8 mouse cellular contexts compared by ENCODE assay signal in the genomic region with DNA sequence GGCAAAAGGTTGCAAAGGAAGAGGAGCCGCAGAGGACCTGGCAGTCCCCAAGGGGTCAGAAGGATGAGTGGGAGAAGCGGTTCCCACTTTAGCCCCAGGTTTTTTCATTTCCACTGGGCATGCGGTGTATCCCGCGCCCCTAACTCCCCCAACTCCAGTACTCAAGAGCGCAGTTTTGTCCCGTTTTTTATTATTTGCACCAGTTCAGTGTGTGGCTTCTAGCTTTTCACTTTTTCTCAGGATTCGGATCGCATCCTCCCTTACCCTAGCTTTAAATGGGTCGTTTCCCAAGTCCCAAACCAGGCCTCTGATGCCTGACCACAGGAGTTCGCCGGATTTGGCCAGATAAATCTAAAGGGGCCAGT. TPM values are rescaled to one million over a fixed set of nuclear protein-coding genes. Genes with fewer than 3 reads are reported as not detected.
DNase-seq lines count a peak whose midpoint lies in the region; ATAC-seq and TF ChIP-seq lines count a peak whose summit lies in the region.

No protein-coding gene starts in this region.

- no peak for TF ChIP-seq POLR2A in cortical plate, adult 2 months (IDR thresholded peaks at IDR 0.05; ENCODE audit: extremely low read depth, insufficient read depth, low read length)

- no peak for DNase-seq in heart, postnatal 0 days (ENCODE audit: low spot score)
- DNase-seq in heart, adult 8-10 months (ENCODE audit: low spot score) = no peak
- peak; percentile 97 for DNase-seq in midbrain, embryonic 11.5 days (ENCODE audit: low spot score, missing footprints)
- no peak for DNase-seq in adrenal gland, adult 2 months
- DNase-seq in c-Kit-positive CD71-positive TER-119-positive erythroid progenitor cells, embryonic 14.5 days (ENCODE audit: low spot score) = no peak
- DNase-seq in layer of hippocampus, adult 18-20 months (ENCODE audit: low spot score in 2 of 2) = no peak

- H3K27me3 ChIP-seq in heart, postnatal 0 days (ENCODE audit: control insufficient read depth, insufficient read depth, low read length) = peaks cover 8% of the 10 kb centered on the region; the same call in 1 of the 2 replicates
- peaks cover 27% of the 10 kb centered on the region for H3K27me3 ChIP-seq in hindbrain, embryonic 12.5 days
- no peaks in the 10 kb centered on the region; the same call in 1 of the 2 replicates for H3K27me3 ChIP-seq in midbrain, embryonic 11.5 days (ENCODE audit: control insufficient read depth, insufficient read depth, low read length)

- TF ChIP-seq EP300 in heart, postnatal 0 days (IDR thresholded peaks at IDR 0.05; ENCODE audit: low read depth) = no peak

- H3K9me3 ChIP-seq in heart, postnatal 0 days (replicated peaks; ENCODE audit: control insufficient read depth, low read length) = no peaks in the 10 kb centered on the region
- H3K9me3 ChIP-seq in hindbrain, embryonic 12.5 days (replicated peaks) = no peaks in the 10 kb centered on the region
- no peaks in the 10 kb centered on the region for H3K9me3 ChIP-seq in midbrain, embryonic 11.5 days (ENCODE audit: control insufficient read depth, low read length)

- H3K4me1 ChIP-seq in heart, postnatal 0 days (ENCODE audit: control insufficient read depth, insufficient read depth) = peaks cover 28% of the 10 kb centered on the region
- H3K4me1 ChIP-seq in cortical plate, adult 2 months (ENCODE audit: control insufficient read depth, insufficient read depth, low read length) = peaks cover 1% of the 10 kb centered on the region; the same call in 1 of the 2 replicates
- H3K4me1 ChIP-seq in hindbrain, embryonic 12.5 days = peaks cover 42% of the 10 kb centered on the region
- H3K4me1 ChIP-seq in midbrain, embryonic 11.5 days (ENCODE audit: control insufficient read depth, insufficient read depth, low read length) = peaks cover 37% of the 10 kb centered on the region

- TF ChIP-seq CTCF in heart, postnatal 0 days (IDR thresholded peaks at IDR 0.05; ENCODE audit: low read depth) = no peak
- TF ChIP-seq CTCF in cortical plate, adult 2 months (IDR thresholded peaks at IDR 0.05; ENCODE audit: extremely low read depth, insufficient read depth, low read length) = no peak

- H3K4me3 ChIP-seq in heart, postnatal 0 days (ENCODE audit: low read depth, low read length) = peak overlapping the region; percentile 87
- peak overlapping the region; percentile 94 for H3K4me3 ChIP-seq in cortical plate, adult 2 months (ENCODE audit: insufficient read depth, low read length)
- H3K4me3 ChIP-seq in hindbrain, embryonic 12.5 days = peak overlapping the region; percentile 73
- peak overlapping the region; percentile 75 for H3K4me3 ChIP-seq in midbrain, embryonic 11.5 days (ENCODE audit: low read depth, low read length)

- H3K27ac ChIP-seq in heart, postnatal 0 days (ENCODE audit: low read depth) = peak overlapping the region; percentile 94
- H3K27ac ChIP-seq in cortical plate, adult 2 months (ENCODE audit: insufficient read depth, low read length) = peak overlapping the region; percentile 78
- peak overlapping the region; percentile 62 for H3K27ac ChIP-seq in hindbrain, embryonic 12.5 days
- 0 out of 2 replicates have a peak overlapping the region, but pooled peaks have one; percentile 32 for H3K27ac ChIP-seq in midbrain, embryonic 11.5 days (ENCODE audit: low read depth, low read length)

- peaks cover 24% of the 10 kb centered on the region for H3K36me3 ChIP-seq in heart, postnatal 0 days (replicated peaks; ENCODE audit: control insufficient read depth, insufficient read depth, low read length)
- peaks cover 3% of the 10 kb centered on the region; the same call in 1 of the 2 replicates for H3K36me3 ChIP-seq in hindbrain, embryonic 12.5 days
- peaks cover 8% of the 10 kb centered on the region for H3K36me3 ChIP-seq in midbrain, embryonic 11.5 days (ENCODE audit: control insufficient read depth, insufficient read depth, low read length)

- no peak for ATAC-seq in heart, postnatal 0 days (ENCODE audit: insufficient read depth, low read depth)
- no peak for ATAC-seq in hindbrain, embryonic 12.5 days (ENCODE audit: low FRiP score)
- no peak; the same call in 1 of the 2 replicates for ATAC-seq in midbrain, embryonic 11.5 days (ENCODE audit: low FRiP score)

- H3K9ac ChIP-seq in heart, postnatal 0 days (replicated peaks; ENCODE audit: low read depth, low read length) = peak overlapping the region; percentile 58
- H3K9ac ChIP-seq in hindbrain, embryonic 12.5 days = peak overlapping the region; percentile 78
- peak overlapping the region; percentile 87 for H3K9ac ChIP-seq in midbrain, embryonic 11.5 days (ENCODE audit: low read length)

- H3K4me2 ChIP-seq in heart, postnatal 0 days (ENCODE audit: low read depth, low read length) = peak overlapping the region; percentile 78
- peak overlapping the region; percentile 99 for H3K4me2 ChIP-seq in hindbrain, embryonic 12.5 days (replicated peaks)
- H3K4me2 ChIP-seq in midbrain, embryonic 11.5 days = peak overlapping the region; percentile 65

- 2% methylated on average over 12 of the region's 12 CpGs for WGBS in heart, postnatal 0 days
- WGBS in hindbrain, embryonic 12.5 days = 1% methylated on average over 12 of the region's 12 CpGs
- WGBS in midbrain, embryonic 11.5 days = under 1% methylated on average over 12 of the region's 12 CpGs

RNA-seq across cellular contexts. Expression of a gene that starts 0.5 kb away (rescaled TPM):
- total RNA-seq in heart, postnatal 0 days (2014; rRNA removed; ENCODE audit: low replicate concordance) = 54.7 and 65.0 TPM in 2 replicates
- polyA plus RNA-seq in heart, postnatal 0 days (2015; fragmentation: Nextera tagmentation; extraction: Ambion mirVana) = 1.8 and 5.0 TPM in 2 replicates
- 100 to 1,000 TPM; 105 to 204 (median 152) TPM for total RNA-seq in heart, adult 8-10 months (2022)
- 22.0 and 34.9 TPM in 2 replicates for polyA plus RNA-seq in cortical plate, adult 2 months (2012; rRNA removed)
- 6.8 and 6.9 TPM in 2 replicates for polyA plus RNA-seq in hindbrain, embryonic 12.5 days (2016; fragmentation: Nextera tagmentation; extraction: Ambion mirVana)
- polyA plus RNA-seq in midbrain, embryonic 11.5 days (2014; fragmentation: Nextera tagmentation; extraction: Ambion mirVana) = 14.0 and 15.0 TPM in 2 replicates
- 10 to 100 TPM; 25.6 to 73.3 TPM for total RNA-seq in adrenal gland, adult 2 months (2021)
- 17.7 and 20.4 TPM in 2 replicates for polyA plus RNA-seq in adrenal gland, adult 2 months (2012; rRNA removed)
- 100 to 1,000 TPM; 142 to 156 TPM for total RNA-seq in layer of hippocampus, adult 18-20 months (2021)

Comparison
In these comparisons a context has a peak if more than half of its experiments do, and no peak if none do; other contexts are left out.
1. H3K27ac ChIP-seq: peak in every context shown above with its lines; median percentile 94 in heart, postnatal 0 days; 78 in cortical plate, adult 2 months; 62 in hindbrain, embryonic 12.5 days; 32 in midbrain, embryonic 11.5 days.